Mouse (Mus musculus) brain, embryonic 14.5 days (tissue): ENCODE measurements around the gene Styx.

ENCODE experiments used
- CTCF ChIP-seq: fragments of 200-500 bp; IDR thresholded peaks from 2 replicates; pipeline ENCODE4 v1.5.1; 2012; ENCODE audit warnings: inconsistent platforms, mild to moderate bottlenecking, moderate library complexity, borderline replicate concordance; ENCODE audit not compliant: insufficient read depth, insufficient read length; ENCODE audit errors: extremely low read depth
- POLR2A ChIP-seq: fragments of 200-500 bp; IDR thresholded peaks from 2 replicates; pipeline ENCODE4 v1.6.1; 2012; ENCODE audit warnings: mild to moderate bottlenecking, inconsistent platforms, borderline replicate concordance; ENCODE audit not compliant: poor library complexity, insufficient read depth, insufficient read length, severe bottlenecking; ENCODE audit errors: extremely low read depth

DNA sequence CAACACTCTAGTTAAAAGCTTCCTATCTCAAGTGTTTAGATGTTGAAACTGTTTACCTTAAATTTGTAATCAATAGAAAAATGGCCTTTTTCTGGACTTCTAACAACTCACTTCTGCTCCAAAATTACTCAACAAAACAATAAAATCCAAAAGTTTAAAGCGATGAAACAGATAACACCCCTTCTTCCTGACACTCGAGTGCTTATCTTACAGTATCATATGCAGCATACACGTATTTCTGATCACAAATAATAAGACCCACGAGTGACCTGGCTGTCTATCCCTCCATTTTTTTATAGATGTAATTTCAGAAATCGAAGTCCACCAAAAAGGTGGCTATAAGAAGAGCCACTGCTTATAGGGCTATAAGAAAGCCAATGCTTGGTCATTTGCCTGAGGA lies 34.0 kb upstream of the Styx start:
- no peak for TF ChIP-seq CTCF
- no peak for TF ChIP-seq POLR2A
